Mouse (Mus musculus): ENCODE measurements around the gene Mical2.

Gene Mical2

GRCm38 (mm10) chr7:112313211-112313610, 87.6 kb downstream of the Mical2 start:
- no peak for DNase-seq (ENCODE audit: low read depth, low spot score)

- DNase-seq (ENCODE audit: low read depth, low spot score) = no peak
Observed at GRCm38 (mm10) chr7:112313670-112314069, 88.0 kb downstream of the Mical2 start.

- DNase-seq (ENCODE audit: low read depth, low spot score) = no peak
Observed at GRCm38 (mm10) chr7:112316239-112316638, 90.6 kb downstream of the Mical2 start.

- no peak for DNase-seq (ENCODE audit: low read depth, low spot score)
Observed at GRCm38 (mm10) chr7:112317491-112317890, 91.8 kb downstream of the Mical2 start.

- DNase-seq (ENCODE audit: low read depth, low spot score) = no peak
Observed at GRCm38 (mm10) chr7:112318306-112318705, 92.7 kb downstream of the Mical2 start.

GRCm38 (mm10) chr7:112319419-112319818, 93.8 kb downstream of the Mical2 start:
- no peak for DNase-seq (ENCODE audit: low read depth, low spot score)

- no peak for DNase-seq (ENCODE audit: low read depth, low spot score)
Observed at GRCm38 (mm10) chr7:112320052-112320730, 94.5 kb downstream of the Mical2 start.

- DNase-seq (ENCODE audit: low read depth, low spot score) = no peak
Observed at GRCm38 (mm10) chr7:112321798-112322794, 96.4 kb downstream of the Mical2 start.

- no peak for DNase-seq (ENCODE audit: low read depth, low spot score)
Observed at GRCm38 (mm10) chr7:112324577-112324976, 98.9 kb downstream of the Mical2 start.

- no peak for DNase-seq (ENCODE audit: low read depth, low spot score)
Observed at GRCm38 (mm10) chr7:112326852-112327251, 101.2 kb downstream of the Mical2 start.

- peak; percentile 55 for DNase-seq (ENCODE audit: low read depth, low spot score)
Observed at GRCm38 (mm10) chr7:112328969-112329368, 103.3 kb downstream of the Mical2 start.

- DNase-seq (ENCODE audit: low read depth, low spot score) = no peak
Observed at GRCm38 (mm10) chr7:112329496-112329895, 103.8 kb downstream of the Mical2 start.

GRCm38 (mm10) chr7:112330935-112331334, 105.3 kb downstream of the Mical2 start:
- no peak for DNase-seq (ENCODE audit: low read depth, low spot score)

- no peak for DNase-seq (ENCODE audit: low read depth, low spot score)
Observed at GRCm38 (mm10) chr7:112331804-112332203, 106.1 kb downstream of the Mical2 start.

- no peak for DNase-seq (ENCODE audit: low read depth, low spot score)
Observed at GRCm38 (mm10) chr7:112332426-112332825, 106.8 kb downstream of the Mical2 start.

- DNase-seq (ENCODE audit: low read depth, low spot score) = no peak
Observed at GRCm38 (mm10) chr7:112333404-112333803, 107.7 kb downstream of the Mical2 start.

GRCm38 (mm10) chr7:112336213-112336631, 110.6 kb downstream of the Mical2 start:
- no peak for DNase-seq (ENCODE audit: low read depth, low spot score)

GRCm38 (mm10) chr7:112336769-112337168, 111.1 kb downstream of the Mical2 start:
- DNase-seq (ENCODE audit: low read depth, low spot score) = no peak

GRCm38 (mm10) chr7:112337736-112338135, 112.1 kb downstream of the Mical2 start:
- DNase-seq (ENCODE audit: low read depth, low spot score) = no peak

- no peak for DNase-seq (ENCODE audit: low read depth, low spot score)
Observed at GRCm38 (mm10) chr7:112341052-112341451, 115.4 kb downstream of the Mical2 start.

GRCm38 (mm10) chr7:112345687-112346086, 120.0 kb downstream of the Mical2 start:
- no peak for DNase-seq (ENCODE audit: low read depth, low spot score)

- DNase-seq (ENCODE audit: low read depth, low spot score) = no peak
Observed at GRCm38 (mm10) chr7:112351541-112351940, 125.9 kb downstream of the Mical2 start.

- DNase-seq (ENCODE audit: low read depth, low spot score) = no peak
Observed at GRCm38 (mm10) chr7:112352005-112352404, 126.3 kb downstream of the Mical2 start.

Measured in ZHBTc4 (cell line).